9 mouse cellular contexts compared by ENCODE assay signal in the genomic region with DNA sequence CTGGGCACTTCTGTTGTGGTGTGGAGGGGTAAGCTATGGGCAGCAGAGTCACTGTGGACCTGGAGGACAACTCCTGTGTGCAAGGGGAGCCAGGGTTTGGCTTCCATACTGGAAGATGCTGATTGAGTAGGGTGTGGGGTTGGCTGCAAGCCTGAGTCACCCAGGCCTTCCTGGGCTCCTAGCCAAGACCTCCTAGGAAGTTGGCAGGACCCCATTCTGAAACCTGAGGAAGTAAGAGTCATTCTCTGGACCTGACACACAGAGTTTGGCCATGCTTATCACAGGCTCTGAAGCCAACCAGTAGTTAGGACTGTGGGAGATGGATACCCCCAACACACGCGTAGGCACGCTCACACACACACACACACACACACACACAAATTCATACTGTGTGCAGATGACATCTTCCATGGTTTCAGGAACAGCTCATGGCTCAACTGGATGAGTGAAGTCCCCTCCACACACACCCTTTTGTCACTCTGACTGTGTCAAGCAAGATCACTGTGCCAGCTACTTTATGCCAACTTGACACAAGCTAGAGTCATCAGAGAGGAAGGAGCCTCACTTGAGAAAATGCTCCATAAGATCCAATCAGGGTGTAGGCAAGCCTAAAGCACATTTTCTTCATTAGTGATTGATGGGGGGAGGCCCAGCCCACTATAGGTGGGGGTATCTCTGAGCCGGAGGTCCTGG. TPM values are rescaled to one million over a fixed set of nuclear protein-coding genes. Genes with fewer than 3 reads are reported as not detected.
A peak's percentile ranks its signal among the peaks of the same experiment; 100 is the strongest.
DNase-seq lines count a peak whose midpoint lies in the region; ATAC-seq and TF ChIP-seq lines count a peak whose summit lies in the region.
"Had no signal": no experiment of that assay in that cellular context is flagged by ENCODE, and none has a peak within 500 bp of the region (broad histone marks: within the 10 kb centered on the region; RNA-seq: fewer than 3 reads in every experiment).

No protein-coding gene starts in this region.

- H3K4me2 ChIP-seq in limb, embryonic 14.5 days (replicated peaks; ENCODE audit: low read depth, low read length, severe bottlenecking): no peak overlapping the region
- H3K4me2 ChIP-seq in lung, embryonic 15.5 days: no peak overlapping the region
- no peak overlapping the region for H3K4me2 ChIP-seq in forebrain, embryonic 11.5 days (ENCODE audit: low read depth, low read length, severe bottlenecking)

- ATAC-seq in limb, embryonic 14.5 days (ENCODE audit: low FRiP score, low read depth): no peak
- ATAC-seq in lung, embryonic 15.5 days (ENCODE audit: borderline replicate concordance, extremely low read depth, low FRiP score, low TSS enrichment): peak; percentile 67
- no peak for ATAC-seq in forebrain, embryonic 11.5 days (replicated peaks; ENCODE audit: low FRiP score)
- no peak for ATAC-seq in CD4-positive, CD25-positive, alpha-beta regulatory T cell, adult 4 months

- H3K4me1 ChIP-seq in limb, embryonic 14.5 days (ENCODE audit: control insufficient read depth, insufficient read depth, low read length): peaks cover 4% of the 10 kb centered on the region; the same call in 1 of the 2 replicates
- peaks cover 2% of the 10 kb centered on the region; the same call in 1 of the 2 replicates for H3K4me1 ChIP-seq in limb, embryonic 10.5 days
- H3K4me1 ChIP-seq in lung, embryonic 15.5 days: peaks cover 13% of the 10 kb centered on the region
- H3K4me1 ChIP-seq in forebrain, embryonic 11.5 days (replicated peaks; ENCODE audit: control insufficient read depth, insufficient read depth, low read length): no peaks in the 10 kb centered on the region

- no peaks in the 10 kb centered on the region for H3K36me3 ChIP-seq in limb, embryonic 14.5 days (ENCODE audit: control insufficient read depth, insufficient read depth, low read length)
- H3K36me3 ChIP-seq in limb, embryonic 10.5 days: no peaks in the 10 kb centered on the region
- no peaks in the 10 kb centered on the region for H3K36me3 ChIP-seq in lung, embryonic 15.5 days
- no peaks in the 10 kb centered on the region for H3K36me3 ChIP-seq in forebrain, embryonic 11.5 days (ENCODE audit: control insufficient read depth, insufficient read depth, low read length)

- intact Hi-C loops in gastrocnemius, postnatal 36 days (cut with DNase I): no loop called here

- H3K27me3 ChIP-seq in limb, embryonic 14.5 days (ENCODE audit: control insufficient read depth, insufficient read depth, low read length): no peaks in the 10 kb centered on the region
- H3K27me3 ChIP-seq in limb, embryonic 10.5 days (ENCODE audit: low read depth, poor library complexity, severe bottlenecking): peaks cover 11% of the 10 kb centered on the region
- H3K27me3 ChIP-seq in lung, embryonic 15.5 days: no peaks in the 10 kb centered on the region
- H3K27me3 ChIP-seq in forebrain, embryonic 11.5 days (ENCODE audit: control insufficient read depth, insufficient read depth, low read length): no peaks in the 10 kb centered on the region

- no peak overlapping the region for H3K4me3 ChIP-seq in limb, embryonic 14.5 days (replicated peaks; ENCODE audit: low read length)
- no peak overlapping the region for H3K4me3 ChIP-seq in limb, embryonic 10.5 days
- no peak overlapping the region for H3K4me3 ChIP-seq in lung, embryonic 15.5 days
- no peak overlapping the region for H3K4me3 ChIP-seq in forebrain, embryonic 11.5 days (ENCODE audit: low read depth, low read length)
- H3K4me3 ChIP-seq: myocyte had no signal

- no peak for TF ChIP-seq POLR2A in limb, embryonic 14.5 days (IDR thresholded peaks at IDR 0.05; ENCODE audit: borderline replicate concordance, extremely low read depth, insufficient read depth, insufficient read length)

- DNase-seq in limb, embryonic 14.5 days (ENCODE audit: low spot score): peak; percentile 49
- DNase-seq in limb, embryonic 10.5 days (ENCODE audit: low spot score): no peak
- peak; percentile 87 for DNase-seq in adrenal gland, postnatal 14 days
- peak; percentile 59 to 63 for DNase-seq in gastrocnemius, postnatal 36 days
- DNase-seq in spleen, adult 18-20 months: no peak
- DNase-seq in forebrain, embryonic 11.5 days (ENCODE audit: low spot score): no peak

- no peak overlapping the region for H3K27ac ChIP-seq in limb, embryonic 14.5 days (replicated peaks; ENCODE audit: low read depth, low read length)
- no peak overlapping the region for H3K27ac ChIP-seq in limb, embryonic 10.5 days
- peak overlapping the region; percentile 15; the same call in 1 of the 2 replicates for H3K27ac ChIP-seq in lung, embryonic 15.5 days
- no peak overlapping the region for H3K27ac ChIP-seq in forebrain, embryonic 11.5 days (ENCODE audit: low read depth, low read length)

- WGBS in limb, embryonic 14.5 days: 97% methylated on average over 4 of the region's 4 CpGs
- 88% methylated on average over 4 of the region's 4 CpGs for WGBS in limb, embryonic 10.5 days
- whole genome bisulfite sequencing in lung, embryonic 15.5 days: 67% methylated on average over 4 of the region's 4 CpGs
- WGBS in forebrain, embryonic 11.5 days: 94% methylated on average over 4 of the region's 4 CpGs

- H3K9me3 ChIP-seq in limb, embryonic 14.5 days (ENCODE audit: control insufficient read depth, low read length): no peaks in the 10 kb centered on the region
- no peaks in the 10 kb centered on the region for H3K9me3 ChIP-seq in limb, embryonic 10.5 days (replicated peaks)
- H3K9me3 ChIP-seq in lung, embryonic 15.5 days: no peaks in the 10 kb centered on the region
- H3K9me3 ChIP-seq in forebrain, embryonic 11.5 days (ENCODE audit: control insufficient read depth, low read length): no peaks in the 10 kb centered on the region

- H3K9ac ChIP-seq in limb, embryonic 14.5 days (ENCODE audit: low read depth, low read length, severe bottlenecking): no peak overlapping the region
- no peak overlapping the region for H3K9ac ChIP-seq in lung, embryonic 15.5 days
- H3K9ac ChIP-seq in forebrain, embryonic 11.5 days (ENCODE audit: low read length): no peak overlapping the region

RNA-seq across cellular contexts. Expression of a gene that starts 5.5 kb away (rescaled TPM):
- polyA plus RNA-seq in limb, embryonic 14.5 days (2012; rRNA removed): 0.08 TPM in 1 of 2 replicates, not detected in the other
- not detected in 2 replicates for polyA plus RNA-seq in limb, embryonic 14.5 days (2014; fragmentation: Nextera tagmentation; extraction: Ambion mirVana)
- polyA plus RNA-seq in limb, embryonic 10.5 days (2016; fragmentation: Nextera tagmentation; extraction: Ambion mirVana): not detected in 2 replicates
- total RNA-seq in adrenal gland, postnatal 14 days (2021): 0.59 and 0.79 TPM in 2 replicates
- total RNA-seq in gastrocnemius, postnatal 36 days (2021): not detected
- not detected in 2 replicates for polyA plus RNA-seq in lung, embryonic 15.5 days (2015; fragmentation: Nextera tagmentation; extraction: Ambion mirVana)
- polyA plus RNA-seq in forebrain, embryonic 11.5 days (2014; fragmentation: Nextera tagmentation; extraction: Ambion mirVana): not detected in 2 replicates
- polyA plus RNA-seq in CD4-positive, CD25-positive, alpha-beta regulatory T cell, adult 4 months (2017; shearing (Covaris generic)): not detected
- polyA plus RNA-seq: myocyte had no signal

RNA-seq across cellular contexts. Expression of a gene that starts 9.4 kb away (rescaled TPM):
- 24.8 and 28.7 TPM in 2 replicates for polyA plus RNA-seq in limb, embryonic 14.5 days (2012; rRNA removed)
- 12.3 and 17.5 TPM in 2 replicates for polyA plus RNA-seq in limb, embryonic 14.5 days (2014; fragmentation: Nextera tagmentation; extraction: Ambion mirVana)
- 4.9 and 6.5 TPM in 2 replicates for polyA plus RNA-seq in limb, embryonic 10.5 days (2016; fragmentation: Nextera tagmentation; extraction: Ambion mirVana)
- total RNA-seq in adrenal gland, postnatal 14 days (2021): 33.3 and 40.9 TPM in 2 replicates
- 1 to 10 TPM; 3.6 to 4.7 TPM for total RNA-seq in gastrocnemius, postnatal 36 days (2021)
- polyA plus RNA-seq in lung, embryonic 15.5 days (2015; fragmentation: Nextera tagmentation; extraction: Ambion mirVana): 37.3 and 39.1 TPM in 2 replicates
- 6.9 and 8.8 TPM in 2 replicates for polyA plus RNA-seq in forebrain, embryonic 11.5 days (2014; fragmentation: Nextera tagmentation; extraction: Ambion mirVana)
- 10 to 100 TPM; 47.5 to 54.8 TPM for polyA plus RNA-seq in CD4-positive, CD25-positive, alpha-beta regulatory T cell, adult 4 months (2017; shearing (Covaris generic))

RNA-seq across cellular contexts. Expression of a gene that starts 29.4 kb away (rescaled TPM):
- 27.0 and 30.0 TPM in 2 replicates for polyA plus RNA-seq in limb, embryonic 14.5 days (2012; rRNA removed)
- 22.3 and 25.7 TPM in 2 replicates for polyA plus RNA-seq in limb, embryonic 14.5 days (2014; fragmentation: Nextera tagmentation; extraction: Ambion mirVana)
- 1.7 and 3.8 TPM in 2 replicates for polyA plus RNA-seq in limb, embryonic 10.5 days (2016; fragmentation: Nextera tagmentation; extraction: Ambion mirVana)
- 69.1 and 93.9 TPM in 2 replicates for total RNA-seq in adrenal gland, postnatal 14 days (2021)
- 1 to 10 TPM; 4.4 to 5.6 TPM for total RNA-seq in gastrocnemius, postnatal 36 days (2021)
- 31.7 and 31.9 TPM in 2 replicates for polyA plus RNA-seq in lung, embryonic 15.5 days (2015; fragmentation: Nextera tagmentation; extraction: Ambion mirVana)
- polyA plus RNA-seq in forebrain, embryonic 11.5 days (2014; fragmentation: Nextera tagmentation; extraction: Ambion mirVana): 4.6 and 5.2 TPM in 2 replicates
- polyA plus RNA-seq in CD4-positive, CD25-positive, alpha-beta regulatory T cell, adult 4 months (2017; shearing (Covaris generic)): 1 to 10 TPM in 1 of 2 experiments, not detected in 1; 1.3 TPM

RNA-seq across cellular contexts. Expression of a gene that starts 32.2 kb away (rescaled TPM):
- polyA plus RNA-seq in limb, embryonic 14.5 days (2012; rRNA removed): 1,684 and 2,799 TPM in 2 replicates
- 1,598 and 1,615 TPM in 2 replicates for polyA plus RNA-seq in limb, embryonic 14.5 days (2014; fragmentation: Nextera tagmentation; extraction: Ambion mirVana)
- polyA plus RNA-seq in limb, embryonic 10.5 days (2016; fragmentation: Nextera tagmentation; extraction: Ambion mirVana): 3,225 and 4,131 TPM in 2 replicates
- 259 and 296 TPM in 2 replicates for total RNA-seq in adrenal gland, postnatal 14 days (2021)
- total RNA-seq in gastrocnemius, postnatal 36 days (2021): 100 to 1,000 TPM; 135 to 144 TPM
- polyA plus RNA-seq in lung, embryonic 15.5 days (2015; fragmentation: Nextera tagmentation; extraction: Ambion mirVana): 1,625 and 1,841 TPM in 2 replicates
- 2,277 and 2,481 TPM in 2 replicates for polyA plus RNA-seq in forebrain, embryonic 11.5 days (2014; fragmentation: Nextera tagmentation; extraction: Ambion mirVana)
- polyA plus RNA-seq in CD4-positive, CD25-positive, alpha-beta regulatory T cell, adult 4 months (2017; shearing (Covaris generic)): 100 to 1,000 TPM; 486 to 555 TPM

RNA-seq across cellular contexts. Expression of a gene that starts 46.6 kb away (rescaled TPM):
- polyA plus RNA-seq in limb, embryonic 14.5 days (2012; rRNA removed): 24.0 and 26.3 TPM in 2 replicates
- 34.5 and 38.5 TPM in 2 replicates for polyA plus RNA-seq in limb, embryonic 14.5 days (2014; fragmentation: Nextera tagmentation; extraction: Ambion mirVana)
- polyA plus RNA-seq in limb, embryonic 10.5 days (2016; fragmentation: Nextera tagmentation; extraction: Ambion mirVana): 2.7 and 4.2 TPM in 2 replicates
- 20.2 and 21.2 TPM in 2 replicates for total RNA-seq in adrenal gland, postnatal 14 days (2021)
- 1 to 10 TPM; 3.3 to 3.5 TPM for total RNA-seq in gastrocnemius, postnatal 36 days (2021)
- 27.7 and 27.8 TPM in 2 replicates for polyA plus RNA-seq in lung, embryonic 15.5 days (2015; fragmentation: Nextera tagmentation; extraction: Ambion mirVana)
- polyA plus RNA-seq in forebrain, embryonic 11.5 days (2014; fragmentation: Nextera tagmentation; extraction: Ambion mirVana): 1.2 and 1.6 TPM in 2 replicates
- polyA plus RNA-seq in CD4-positive, CD25-positive, alpha-beta regulatory T cell, adult 4 months (2017; shearing (Covaris generic)): 10 to 100 TPM in 1 of 2 experiments, 1 to 10 TPM in 1; 6.4 to 16.8 TPM

Comparison
In these comparisons a context has a peak if more than half of its experiments do, and no peak if none do; other contexts are left out.
1. DNase-seq: peak in limb, embryonic 14.5 days (single experiment), adrenal gland, postnatal 14 days (single experiment) and gastrocnemius, postnatal 36 days (2 of 2); none in limb, embryonic 10.5 days (single experiment), spleen, adult 18-20 months (0 of 2) and forebrain, embryonic 11.5 days (single experiment).